Mouse (Mus musculus) layer of hippocampus, adult 9-10 months (tissue): ENCODE results near the gene Set.
"Not testable (repeated sequence)": the region's sequence is repeated elsewhere in the genome, so short reads cannot be mapped to it uniquely, and the experiment has no call there.

ENCODE experiments used
- DNase-seq: peaks from one replicate; pipeline ENCODE4 v3.0.0; 2022; ENCODE audit warnings: low spot score

Set gene

DNA sequence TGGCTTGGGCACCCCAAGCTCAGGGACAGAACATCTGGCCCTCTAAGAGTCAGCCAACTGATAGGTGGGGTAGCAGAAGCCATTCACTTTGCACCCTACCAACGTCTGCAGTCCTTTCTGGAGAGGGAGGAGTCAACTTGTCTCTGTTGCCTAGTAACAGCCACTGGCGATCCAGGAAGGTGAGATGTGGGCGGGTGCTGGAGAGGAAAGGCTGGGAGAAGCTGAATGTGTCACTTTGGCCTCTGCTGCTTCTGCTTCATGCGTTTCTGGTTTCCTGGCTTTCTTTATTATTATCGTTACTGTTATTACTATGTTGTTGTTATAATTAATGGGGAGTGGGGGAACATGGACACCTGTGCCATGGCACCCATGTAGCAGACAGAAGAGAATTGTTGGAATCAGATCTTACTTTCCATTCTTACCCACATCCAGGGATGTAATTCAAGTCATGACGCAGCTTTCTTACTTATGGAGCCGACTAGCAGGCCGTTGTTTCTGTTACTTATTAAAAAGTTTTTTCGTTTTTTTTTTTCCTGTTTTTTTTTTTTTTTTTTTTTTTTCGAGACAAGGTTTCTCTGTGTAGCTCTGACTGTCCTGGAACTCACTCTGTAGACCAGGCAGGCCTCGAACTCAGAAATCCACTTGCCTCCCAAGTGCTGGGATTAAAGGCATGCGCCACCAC lies at the start of gene Set:
Set (plus strand) TSS at position 156 of the 682 bp plus-strand sequence.
- DNase-seq = no peak

DNA sequence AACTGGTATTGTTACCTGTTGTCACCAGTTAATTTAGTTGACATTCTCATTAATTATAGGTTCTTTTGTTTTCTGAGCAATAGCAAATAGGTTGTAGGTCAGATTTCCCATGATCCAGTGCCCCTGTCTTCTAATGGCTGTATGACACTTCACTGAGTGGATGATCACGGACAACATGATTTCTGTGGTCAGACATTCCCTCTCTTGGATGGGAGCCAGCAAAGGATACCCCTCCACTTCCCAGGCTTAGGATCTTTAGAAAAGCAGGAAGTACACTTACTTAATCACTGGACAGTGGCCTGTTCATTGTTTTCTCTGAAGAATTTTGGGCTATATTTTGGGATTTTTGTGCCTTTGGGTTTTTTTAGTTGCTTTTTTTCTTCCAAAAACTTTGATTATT lies 48.1 kb upstream of the Set start:
- no peak for DNase-seq

DNA sequence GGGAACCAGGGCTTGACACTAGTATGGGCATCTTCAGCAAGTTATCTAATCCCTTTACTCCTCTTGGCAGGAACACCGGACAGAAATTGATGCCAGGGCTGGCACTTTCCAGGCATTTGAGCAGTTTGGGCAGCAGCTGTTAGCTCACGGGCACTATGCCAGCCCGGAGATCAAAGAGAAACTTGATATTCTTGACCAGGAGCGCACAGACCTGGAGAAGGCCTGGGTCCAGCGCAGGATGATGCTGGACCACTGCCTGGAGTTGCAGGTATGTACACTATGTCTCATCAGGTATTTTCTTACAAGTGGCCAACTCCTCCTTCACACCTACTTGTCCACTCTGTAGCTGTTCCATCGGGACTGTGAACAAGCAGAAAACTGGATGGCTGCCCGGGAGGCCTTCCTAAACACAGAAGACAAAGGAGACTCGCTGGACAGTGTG lies 46.3 kb upstream of the Set start:
- DNase-seq = no peak

DNA sequence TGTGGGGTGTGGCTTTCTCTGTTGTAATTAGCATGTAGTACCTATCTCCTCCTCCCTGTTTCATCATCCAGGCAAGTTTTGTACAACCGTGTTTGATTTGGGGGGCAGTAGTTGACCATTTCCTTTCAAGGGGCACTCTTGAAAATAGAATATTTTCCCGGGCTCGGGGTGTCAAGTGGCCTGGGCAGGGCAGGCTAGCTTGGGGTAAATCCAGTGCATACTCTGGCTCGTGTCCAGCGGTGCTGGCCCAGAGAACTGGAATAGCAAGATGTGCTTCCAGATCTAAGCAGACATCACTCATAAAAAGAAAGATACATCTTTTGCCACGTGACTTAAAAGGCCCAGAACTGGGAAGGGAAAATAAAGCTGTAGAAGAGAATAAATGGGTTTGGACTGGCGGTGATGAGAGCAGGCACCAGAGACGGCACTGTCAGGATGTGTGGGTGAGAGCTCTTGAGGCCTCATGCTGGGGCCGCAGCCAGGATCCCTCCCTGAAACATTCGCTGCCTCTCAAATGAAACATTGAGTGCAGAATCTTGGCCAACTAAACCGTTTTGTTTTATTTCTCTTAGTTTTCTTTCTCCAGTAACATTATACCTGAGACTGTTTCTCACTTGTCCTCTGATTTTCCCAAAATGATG lies 42.7 kb upstream of the Set start:
- DNase-seq = no peak

DNA sequence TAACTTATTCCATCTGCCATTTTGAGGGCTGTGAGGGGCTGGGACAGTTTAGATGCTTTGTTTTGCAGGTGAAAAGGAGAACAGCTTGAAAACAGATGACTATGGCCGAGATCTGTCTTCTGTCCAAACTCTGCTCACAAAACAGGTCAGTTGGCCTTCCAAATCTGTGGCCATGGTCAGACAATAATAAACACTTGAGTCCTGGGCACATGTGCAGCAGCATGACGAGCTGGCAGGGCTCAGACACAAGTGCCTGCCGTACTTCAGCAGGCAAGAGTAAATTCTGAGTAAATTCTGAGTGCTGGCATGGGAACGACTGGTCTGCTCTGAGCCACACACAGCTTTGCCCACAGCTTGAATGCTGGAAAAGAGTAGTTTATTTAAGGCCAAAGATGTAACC lies 31.7 kb upstream of the Set start:
- no peak for DNase-seq

DNA sequence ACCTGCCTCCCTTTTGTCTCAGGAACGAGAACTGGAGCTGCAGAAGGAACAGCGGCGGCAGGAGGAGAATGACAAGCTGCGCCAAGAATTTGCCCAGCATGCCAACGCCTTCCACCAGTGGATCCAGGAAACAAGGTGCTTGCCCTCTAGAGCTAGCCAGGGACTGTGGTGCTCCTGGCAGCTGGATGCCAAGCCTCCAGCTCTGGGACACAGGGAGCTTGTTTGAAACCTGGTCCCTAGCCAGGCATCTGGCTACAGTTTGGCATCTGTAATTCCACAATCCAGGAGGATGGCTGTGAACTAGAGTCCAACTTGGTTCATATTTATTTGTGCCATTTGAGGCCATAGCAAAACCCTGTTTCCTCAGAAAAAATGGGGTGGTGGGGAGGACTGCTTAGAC lies 30.2 kb upstream of the Set start:
- no peak for DNase-seq

DNA sequence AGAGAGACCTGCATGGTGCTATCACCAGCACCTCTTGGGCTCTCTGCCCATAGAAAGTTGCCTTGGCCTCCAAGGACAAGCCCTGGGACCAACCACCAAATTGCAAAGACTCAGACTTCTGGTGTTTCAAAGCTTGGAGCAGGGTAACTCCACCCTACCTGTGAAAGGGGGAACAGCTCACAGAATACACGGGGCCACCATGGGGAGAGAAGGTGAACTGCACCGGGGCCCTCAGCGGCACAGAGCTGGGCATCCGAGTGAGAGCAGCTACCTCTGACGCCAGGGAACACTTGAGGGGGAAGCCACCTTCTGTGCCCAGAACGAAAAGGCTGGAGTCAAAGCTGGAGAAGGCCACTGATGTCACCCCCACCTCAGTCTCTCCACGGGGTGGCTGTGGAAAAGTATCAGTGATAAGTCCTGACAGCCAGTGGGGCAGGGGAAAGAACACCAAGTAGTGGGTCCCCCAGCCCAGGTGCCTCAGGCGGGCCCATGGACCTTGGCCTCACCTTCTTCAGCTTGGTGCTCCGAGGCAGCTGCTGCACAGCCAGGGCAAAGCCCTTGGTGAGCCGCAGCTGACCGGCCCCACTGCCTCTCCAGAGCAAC lies 24.8 kb upstream of the Set start:
- DNase-seq = no peak

DNA sequence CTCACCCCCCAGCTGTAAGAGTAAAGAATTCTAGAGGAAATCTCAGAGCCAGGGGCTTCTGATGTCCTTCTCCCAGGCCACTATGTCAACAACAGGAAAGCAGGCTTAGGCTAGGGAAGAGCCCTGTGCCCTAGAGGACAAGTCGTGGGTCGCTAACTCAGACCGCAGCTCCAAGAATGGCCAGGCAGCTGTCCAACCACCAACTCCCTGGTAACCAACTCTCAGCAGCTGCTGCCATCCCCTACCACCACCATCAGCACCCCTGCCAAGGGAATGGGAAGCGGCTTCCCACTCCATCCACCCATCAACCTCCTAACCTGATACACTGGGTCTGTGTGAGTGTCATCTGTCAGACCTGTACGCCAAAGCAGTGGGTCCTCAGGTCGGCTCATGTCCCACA lies 24.2 kb upstream of the Set start:
- DNase-seq = no peak

DNA sequence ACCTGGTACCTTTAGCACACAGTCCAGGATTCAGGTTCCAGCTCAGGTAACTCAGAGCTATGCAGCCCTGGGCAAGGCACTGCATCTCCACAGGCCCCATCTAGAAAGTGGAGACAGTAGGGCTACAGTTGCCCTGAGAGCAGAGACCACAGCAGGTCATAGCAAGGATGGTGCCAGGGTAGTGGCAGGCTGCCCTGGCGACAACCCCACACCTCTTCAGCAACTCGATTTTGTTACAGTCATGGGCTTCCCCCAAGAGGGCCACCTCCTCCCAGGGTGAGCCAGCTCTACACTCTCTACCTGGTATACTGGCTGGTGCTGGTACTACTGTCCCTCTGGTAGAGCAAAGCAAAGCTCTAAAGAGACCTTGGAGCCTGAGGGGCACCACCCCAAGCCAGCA lies 19.4 kb upstream of the Set start:
- DNase-seq = no peak

DNA sequence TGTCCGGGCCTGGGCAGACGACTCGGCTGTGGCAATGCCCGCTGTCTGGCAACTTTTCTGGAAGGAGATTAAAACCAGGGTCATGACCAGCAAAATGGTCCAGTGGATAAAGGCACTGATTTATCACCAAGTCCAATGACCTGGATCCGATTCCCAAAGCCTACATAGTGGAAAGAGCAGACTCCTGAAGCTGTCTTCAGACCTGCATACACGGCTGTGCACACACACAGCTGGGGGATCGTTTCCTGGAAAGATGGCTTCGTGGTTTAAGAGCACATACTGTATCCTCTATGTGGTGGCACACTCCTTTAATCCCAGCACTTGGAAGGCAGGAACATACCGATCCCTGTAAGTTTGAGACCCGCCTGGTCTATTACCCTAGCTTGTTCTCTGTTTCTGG lies 18.8 kb upstream of the Set start:
- DNase-seq = no peak

DNA sequence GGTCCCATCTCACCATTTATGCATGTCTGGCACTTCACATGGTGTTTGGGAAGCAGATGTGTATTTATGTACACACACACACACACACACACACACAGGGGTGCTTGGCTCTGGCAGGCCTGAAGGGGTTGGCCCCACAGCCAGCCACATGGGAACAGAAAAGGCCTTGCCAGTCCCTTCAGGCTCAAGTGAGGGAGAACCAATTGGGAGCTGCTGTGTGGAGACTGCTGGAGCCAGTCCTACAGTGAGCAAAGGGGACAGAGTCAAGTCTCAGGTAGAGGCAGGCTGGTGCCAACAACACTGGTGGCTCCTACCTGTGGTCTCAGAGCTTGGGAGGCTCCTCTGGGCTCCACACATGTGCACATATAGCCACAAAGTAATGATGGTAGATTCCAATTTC lies 17.5 kb upstream of the Set start:
- DNase-seq = no peak

DNA sequence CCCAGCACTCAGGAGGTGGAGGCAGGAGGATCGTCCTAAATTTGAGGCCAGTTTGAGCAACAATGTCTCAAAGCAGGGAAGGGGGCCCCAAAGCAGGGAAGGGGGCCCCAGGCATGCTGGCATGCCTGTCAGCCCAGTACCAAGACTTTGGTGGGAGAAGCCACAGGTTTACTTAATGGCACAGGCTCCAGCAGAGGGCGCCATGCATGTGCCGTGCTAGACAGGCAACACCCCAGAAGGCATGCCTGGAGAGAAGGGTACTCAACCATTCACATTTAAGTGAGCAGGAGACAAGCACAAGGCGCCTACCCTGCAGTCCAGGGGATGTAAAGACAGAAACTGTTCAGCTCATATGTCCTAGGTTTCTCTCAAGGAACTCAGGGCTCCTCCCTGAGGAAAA lies 14.7 kb upstream of the Set start:
- DNase-seq = no peak

DNA sequence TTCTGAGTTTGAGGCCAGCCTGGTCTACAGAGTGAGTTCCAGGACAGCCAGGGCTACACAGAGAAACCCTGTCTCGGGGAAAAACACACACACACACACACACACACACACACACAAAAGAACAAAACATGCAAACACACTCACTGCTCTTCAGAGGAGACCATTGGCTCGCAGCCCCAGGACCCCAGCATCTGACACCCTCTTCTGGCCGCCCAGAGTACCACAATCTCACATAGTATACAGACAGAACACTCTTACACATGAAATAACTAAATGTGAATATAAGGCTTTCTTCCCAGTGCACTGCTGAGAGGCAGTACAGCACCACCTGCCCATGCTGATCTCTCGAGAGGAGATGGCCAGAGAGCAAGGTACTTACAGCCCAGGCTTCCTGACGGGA lies 12.6 kb upstream of the Set start:
- DNase-seq = no peak

DNA sequence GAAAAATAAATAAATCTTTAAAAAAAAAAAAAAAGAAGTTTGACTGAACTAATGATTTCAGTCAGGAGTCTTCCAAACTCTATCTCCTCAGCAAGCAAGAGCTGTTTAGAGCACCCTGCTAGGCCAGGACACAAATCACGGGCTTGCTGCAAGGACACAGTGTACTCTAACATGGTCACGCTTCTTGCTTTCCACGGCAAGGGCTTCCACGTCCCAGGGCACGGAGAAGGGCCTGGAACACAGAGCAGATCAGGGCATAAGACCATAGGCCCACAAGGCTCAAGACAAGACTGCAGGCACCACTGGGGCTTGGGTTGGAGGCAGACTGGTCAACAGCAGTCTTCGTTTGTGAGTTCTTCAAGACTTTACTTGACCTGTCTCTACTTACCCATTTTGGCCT lies 10.1 kb upstream of the Set start:
- no peak for DNase-seq

DNA sequence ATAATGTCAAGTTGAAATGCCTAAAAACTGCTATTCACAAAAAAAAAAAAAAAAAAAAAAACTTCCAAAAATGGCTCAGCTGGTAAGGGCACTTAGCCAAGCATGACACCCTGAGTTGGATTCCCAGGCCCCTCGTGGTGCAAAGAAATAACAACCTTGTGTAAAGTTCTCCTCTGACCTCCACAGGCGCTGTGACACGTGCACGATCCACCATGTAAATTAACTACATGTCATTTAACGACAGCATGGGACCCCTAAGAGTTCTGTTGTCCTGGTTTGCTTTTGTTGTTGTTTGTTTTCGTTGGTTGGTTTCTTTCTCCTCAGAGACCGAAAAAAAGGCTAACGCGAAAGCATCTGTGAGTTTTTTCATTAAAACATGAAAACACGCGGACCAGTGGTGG lies 9.1 kb upstream of the Set start:
- no peak for DNase-seq

DNA sequence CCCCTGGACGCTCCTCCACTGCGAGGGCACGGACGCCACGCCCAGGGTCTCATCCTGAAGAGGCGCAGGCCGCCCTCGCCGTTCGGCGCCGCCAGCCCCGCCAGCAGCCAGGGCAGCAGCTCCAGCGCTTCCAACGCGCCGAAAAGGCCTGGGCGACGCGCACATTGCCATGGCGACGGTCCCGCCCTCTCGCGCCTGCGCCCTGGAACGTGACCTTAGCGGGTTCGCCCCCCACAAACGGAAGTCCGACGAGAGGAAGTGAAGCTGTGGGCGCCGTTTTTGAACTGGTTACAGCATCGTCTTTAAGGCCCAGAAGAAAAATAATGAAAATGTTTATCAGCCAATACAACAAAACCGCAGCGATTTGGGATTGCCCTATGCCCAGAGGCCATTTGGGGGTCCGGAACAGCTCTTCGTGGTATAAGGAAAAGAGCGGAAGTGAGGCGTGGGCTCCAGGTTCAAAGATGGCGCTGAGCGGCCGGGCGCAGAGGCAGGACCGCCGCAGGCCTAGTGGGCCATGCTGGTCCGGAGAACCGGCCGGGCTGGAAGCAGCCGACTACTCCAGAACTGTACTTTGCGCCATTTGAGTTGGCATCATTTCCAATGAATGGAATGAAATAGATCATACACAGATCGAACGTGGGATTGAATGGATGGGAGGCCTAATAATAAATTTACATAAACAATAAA lies 8.3 kb upstream of the Set start, which contains the start of gene Wdr34:
Wdr34 (minus strand) TSS at position 183 of the 690 bp plus-strand sequence.
- peak; percentile 95 for DNase-seq

DNA sequence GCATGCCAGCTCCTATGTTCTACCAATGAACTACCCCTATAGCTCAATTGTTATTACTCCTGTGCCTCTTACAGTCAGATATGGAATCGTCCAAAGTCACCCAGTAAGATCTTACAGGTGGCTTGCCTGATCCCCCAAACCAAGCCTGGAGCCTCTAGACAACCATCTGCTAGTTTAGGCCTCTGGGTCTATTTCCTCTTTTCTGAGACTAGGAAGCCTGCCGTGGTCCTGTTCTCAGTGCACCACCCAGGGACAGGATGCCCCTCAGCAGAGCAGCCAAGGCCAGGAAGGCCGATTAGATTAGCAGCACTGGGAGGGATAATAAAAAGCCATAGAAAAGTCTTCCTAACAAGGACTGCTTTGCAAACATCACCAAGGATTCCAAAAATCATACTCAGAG lies 7.3 kb upstream of the Set start:
- no peak for DNase-seq

DNA sequence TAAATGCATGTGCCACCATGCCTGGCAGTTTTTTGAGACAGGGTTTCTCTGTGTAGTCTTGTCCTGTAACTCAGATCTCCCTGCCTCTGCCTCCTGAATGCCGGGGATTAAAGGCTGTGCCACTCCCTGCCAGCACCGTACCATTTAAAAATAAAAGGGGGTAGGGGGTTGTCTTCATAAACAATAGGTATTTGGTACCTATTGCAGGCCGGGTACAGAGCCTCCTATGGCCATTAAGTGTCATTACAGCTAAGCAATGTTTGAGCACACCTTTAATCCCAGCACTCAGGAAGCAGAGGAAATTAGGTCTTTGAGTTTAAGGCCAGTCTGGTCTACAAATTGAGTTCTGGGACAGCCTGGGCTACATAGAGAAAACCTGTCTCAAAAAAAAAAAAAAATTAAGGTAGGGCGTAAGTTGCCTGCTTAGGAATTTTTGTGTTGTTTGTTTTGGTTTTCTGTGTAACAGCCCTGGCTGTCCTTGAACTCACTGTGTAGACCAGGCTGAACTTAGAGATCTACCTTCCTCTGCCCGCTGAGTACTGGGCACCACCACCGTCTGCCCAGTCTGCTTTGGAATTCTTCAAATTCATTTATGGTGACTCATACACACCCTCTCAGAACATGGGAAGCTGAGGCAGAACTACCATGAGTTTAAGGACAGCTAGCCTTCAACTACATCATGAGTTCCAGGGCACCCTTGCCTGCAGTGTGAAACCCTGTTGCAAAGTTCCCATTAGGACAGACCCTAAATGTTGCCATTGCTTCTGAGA lies 5.0 kb upstream of the Set start:
- DNase-seq = no peak

DNA sequence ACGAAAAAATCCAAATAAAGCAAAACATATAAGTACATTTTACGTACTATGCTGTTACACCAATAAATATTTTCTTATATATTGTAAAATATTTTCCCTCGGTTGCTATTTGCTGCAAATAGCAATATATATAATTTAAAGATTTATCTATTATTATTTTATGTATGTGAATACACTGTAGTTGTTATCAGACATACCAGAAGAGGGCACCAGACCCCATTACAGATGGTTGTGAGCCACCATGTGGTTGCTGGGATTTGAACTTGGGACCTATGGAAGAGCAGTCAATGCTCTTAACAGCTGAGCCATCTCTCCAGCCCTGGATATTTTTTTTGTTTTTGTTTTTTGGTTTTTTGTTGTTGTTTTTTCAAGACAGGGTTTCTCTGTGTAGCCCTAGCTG lies 1.9 kb upstream of the Set start:
- DNase-seq = not testable (repeated sequence)

DNA sequence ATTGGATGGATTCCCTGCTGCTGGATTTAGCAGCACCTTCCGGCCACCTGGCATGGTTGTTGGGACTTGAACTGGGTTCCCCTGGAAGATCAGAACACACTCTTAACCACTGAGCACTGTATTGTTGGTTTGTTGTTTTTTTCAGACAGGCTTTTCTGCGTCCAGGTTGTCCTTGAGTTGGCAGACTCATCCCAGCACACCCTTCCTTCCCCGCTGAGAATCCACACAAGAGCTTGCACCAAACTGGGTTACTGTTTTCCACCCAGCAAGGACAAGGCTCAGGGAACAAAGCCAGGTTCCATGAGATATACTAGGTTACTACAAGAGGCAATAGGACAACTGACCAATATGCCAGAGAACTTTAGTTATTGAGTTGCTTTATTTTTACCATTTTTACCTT lies 442 bp upstream of the Set start:
- no peak for DNase-seq

DNA sequence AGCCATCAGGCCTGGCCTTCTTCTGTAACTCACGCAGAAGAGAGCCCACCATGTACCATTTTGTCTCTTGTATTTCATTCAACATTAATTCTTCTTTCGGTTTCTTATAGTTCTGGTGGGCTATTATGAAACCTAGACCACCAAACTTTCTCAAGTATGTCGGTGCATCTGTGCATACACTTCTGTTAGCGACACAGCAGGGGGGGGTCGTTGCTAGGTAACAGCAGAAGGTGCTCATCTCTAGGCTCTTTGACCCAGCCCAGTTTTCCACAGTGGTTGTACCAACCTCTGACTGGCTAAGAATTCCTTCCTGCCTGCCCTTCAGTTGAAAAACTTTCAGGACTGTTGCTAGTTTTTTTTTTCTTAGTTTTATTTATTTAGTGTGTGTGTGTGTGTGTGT lies 1.2 kb downstream of the Set start:
- no peak for DNase-seq
